Mouse (Mus musculus): ENCODE results near the gene Btbd11. TPM values are rescaled to one million over a fixed set of nuclear protein-coding genes. Genes with fewer than 3 reads are reported as not detected.

The Btbd11 gene
- polyA plus RNA-seq, 1 experiment, result 1.9 TPM

GRCm38 (mm10) chr10:85481106-85481505 is 94.5 kb downstream of the Btbd11 start:
- no peak overlapping the region for H3K27ac ChIP-seq (replicated peaks; ENCODE audit: low read depth, low read length)
- no peak overlapping the region for H3K4me3 ChIP-seq (ENCODE audit: insufficient read depth, low read depth, low read length)
- no peaks in the 10 kb centered on the region for H3K4me1 ChIP-seq (ENCODE audit: control insufficient read depth, insufficient read depth, insufficient read length, low read length)

- Histone ChIP-seq H3K4me1 (ENCODE audit: control insufficient read depth, insufficient read depth, insufficient read length, low read length) (no peaks in the 10 kb centered on the region), H3K27ac (replicated peaks; ENCODE audit: low read depth, low read length) (no peak overlapping the region), H3K4me3 (ENCODE audit: insufficient read depth, low read depth, low read length) (no peak overlapping the region)
Observed at GRCm38 (mm10) chr10:85482064-85482473, 95.5 kb downstream of the Btbd11 start.

- Histone ChIP-seq H3K27ac (replicated peaks; ENCODE audit: low read depth, low read length) (no peak overlapping the region), H3K4me1 (ENCODE audit: control insufficient read depth, insufficient read depth, insufficient read length, low read length) (no peaks in the 10 kb centered on the region), H3K4me3 (ENCODE audit: insufficient read depth, low read depth, low read length) (no peak overlapping the region)
Observed at GRCm38 (mm10) chr10:85482480-85482879, 95.9 kb downstream of the Btbd11 start.

DNA sequence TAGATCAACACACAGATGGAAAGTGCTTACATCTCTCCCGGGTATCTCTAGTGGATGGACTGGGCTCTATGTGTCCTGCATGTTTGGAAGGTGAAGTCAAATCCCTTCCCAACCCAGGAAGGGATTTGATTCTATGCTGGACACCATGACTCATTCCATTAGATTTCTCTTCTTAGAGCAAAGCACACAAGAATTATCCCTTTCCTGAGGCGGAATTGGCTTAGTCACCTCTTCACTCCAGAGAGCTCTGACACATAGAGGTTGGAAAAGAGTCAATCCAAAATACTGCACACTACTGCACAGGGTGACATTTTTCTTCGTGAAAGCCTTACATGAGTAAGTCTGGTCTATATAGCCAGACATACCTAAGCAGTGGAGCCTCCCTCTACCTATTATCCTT is 99.8 kb downstream of the Btbd11 start:
- Histone ChIP-seq H3K27ac (replicated peaks; ENCODE audit: low read depth, low read length) (no peak overlapping the region), H3K4me3 (ENCODE audit: insufficient read depth, low read depth, low read length) (no peak overlapping the region), H3K4me1 (ENCODE audit: control insufficient read depth, insufficient read depth, insufficient read length, low read length) (no peaks in the 10 kb centered on the region)

- no peak overlapping the region for H3K27ac ChIP-seq (replicated peaks; ENCODE audit: low read depth, low read length)
- no peak overlapping the region for H3K4me3 ChIP-seq (ENCODE audit: insufficient read depth, low read depth, low read length)
- no peaks in the 10 kb centered on the region for H3K4me1 ChIP-seq (ENCODE audit: control insufficient read depth, insufficient read depth, insufficient read length, low read length)
Observed at GRCm38 (mm10) chr10:85492583-85492982, 106.0 kb downstream of the Btbd11 start.

DNA sequence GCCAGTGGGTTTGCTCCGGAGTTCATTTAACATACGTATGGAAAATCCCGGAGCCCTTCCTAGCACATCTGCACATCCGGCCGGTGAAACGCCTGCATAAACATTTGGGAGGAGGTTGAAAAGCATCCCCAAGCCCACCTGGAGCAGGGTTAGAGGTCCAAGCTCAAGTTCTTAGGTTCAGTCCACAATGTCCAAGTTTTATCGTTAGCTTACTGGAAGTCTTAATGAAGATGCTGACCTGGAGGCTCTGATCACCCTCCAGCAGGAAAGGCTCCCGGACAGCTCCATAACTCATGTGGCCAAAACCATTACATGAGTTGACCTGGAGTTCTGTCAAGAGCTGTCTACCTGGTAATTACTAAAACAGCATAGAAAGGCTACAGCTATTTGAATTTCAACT is 109.7 kb downstream of the Btbd11 start:
- H3K4me1 ChIP-seq (ENCODE audit: control insufficient read depth, insufficient read depth, insufficient read length, low read length), result no peaks in the 10 kb centered on the region
- no peak overlapping the region for H3K27ac ChIP-seq (replicated peaks; ENCODE audit: low read depth, low read length)
- no peak overlapping the region for H3K4me3 ChIP-seq (ENCODE audit: insufficient read depth, low read depth, low read length)

- Histone ChIP-seq H3K4me3 (ENCODE audit: insufficient read depth, low read depth, low read length) (no peak overlapping the region), H3K4me1 (ENCODE audit: control insufficient read depth, insufficient read depth, insufficient read length, low read length) (no peaks in the 10 kb centered on the region), H3K27ac (replicated peaks; ENCODE audit: low read depth, low read length) (no peak overlapping the region)
Observed at GRCm38 (mm10) chr10:85496981-85497380, 110.4 kb downstream of the Btbd11 start.

GRCm38 (mm10) chr10:85497931-85498330 is 111.3 kb downstream of the Btbd11 start:
- no peak overlapping the region for H3K4me3 ChIP-seq (ENCODE audit: insufficient read depth, low read depth, low read length)

GRCm38 (mm10) chr10:85500573-85501155 is 114.0 kb downstream of the Btbd11 start:
- no peak overlapping the region for H3K4me3 ChIP-seq (ENCODE audit: insufficient read depth, low read depth, low read length)
- no peak overlapping the region for H3K27ac ChIP-seq (replicated peaks; ENCODE audit: low read depth, low read length)
- no peaks in the 10 kb centered on the region for H3K4me1 ChIP-seq (ENCODE audit: control insufficient read depth, insufficient read depth, insufficient read length, low read length)

More at GRCm38 (mm10) chr10:85497931-85498330, 111.3 kb downstream of the Btbd11 start:
- Histone ChIP-seq H3K27ac (replicated peaks; ENCODE audit: low read depth, low read length) (no peak overlapping the region), H3K4me1 (ENCODE audit: control insufficient read depth, insufficient read depth, insufficient read length, low read length) (no peaks in the 10 kb centered on the region)

GRCm38 (mm10) chr10:85501966-85502566 is 115.5 kb downstream of the Btbd11 start:
- Histone ChIP-seq H3K4me1 (ENCODE audit: control insufficient read depth, insufficient read depth, insufficient read length, low read length) (no peaks in the 10 kb centered on the region), H3K27ac (replicated peaks; ENCODE audit: low read depth, low read length) (no peak overlapping the region), H3K4me3 (ENCODE audit: insufficient read depth, low read depth, low read length) (no peak overlapping the region)

DNA sequence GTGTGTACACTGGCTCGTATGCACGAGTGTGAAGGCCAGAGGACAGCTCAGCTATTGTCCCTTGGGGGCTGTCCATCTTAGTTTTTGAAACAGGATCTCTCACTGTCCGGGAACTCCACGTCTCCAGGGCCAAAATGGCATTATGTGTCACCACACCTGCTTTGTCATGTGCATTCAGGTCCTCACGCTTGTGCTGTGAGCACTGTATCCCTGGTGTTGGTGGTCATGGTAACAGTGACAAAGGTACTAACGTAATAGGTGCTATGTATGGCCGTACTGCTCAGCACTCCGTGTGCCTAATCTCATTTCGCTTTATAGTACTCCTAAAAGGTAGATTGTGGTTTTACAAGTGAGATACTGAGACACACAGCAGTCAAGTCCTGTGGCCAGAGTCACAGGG is 116.0 kb downstream of the Btbd11 start:
- H3K4me3 ChIP-seq (ENCODE audit: insufficient read depth, low read depth, low read length), result no peak overlapping the region

GRCm38 (mm10) chr10:85503453-85503852 is 116.8 kb downstream of the Btbd11 start:
- Histone ChIP-seq H3K4me3 (ENCODE audit: insufficient read depth, low read depth, low read length) (no peak overlapping the region), H3K27ac (replicated peaks; ENCODE audit: low read depth, low read length) (no peak overlapping the region), H3K4me1 (ENCODE audit: control insufficient read depth, insufficient read depth, insufficient read length, low read length) (no peaks in the 10 kb centered on the region)

More for the DNA sequence above, 116.0 kb downstream of the Btbd11 start:
- H3K27ac ChIP-seq (replicated peaks; ENCODE audit: low read depth, low read length), result no peak overlapping the region
- H3K4me1 ChIP-seq (ENCODE audit: control insufficient read depth, insufficient read depth, insufficient read length, low read length), result no peaks in the 10 kb centered on the region

DNA sequence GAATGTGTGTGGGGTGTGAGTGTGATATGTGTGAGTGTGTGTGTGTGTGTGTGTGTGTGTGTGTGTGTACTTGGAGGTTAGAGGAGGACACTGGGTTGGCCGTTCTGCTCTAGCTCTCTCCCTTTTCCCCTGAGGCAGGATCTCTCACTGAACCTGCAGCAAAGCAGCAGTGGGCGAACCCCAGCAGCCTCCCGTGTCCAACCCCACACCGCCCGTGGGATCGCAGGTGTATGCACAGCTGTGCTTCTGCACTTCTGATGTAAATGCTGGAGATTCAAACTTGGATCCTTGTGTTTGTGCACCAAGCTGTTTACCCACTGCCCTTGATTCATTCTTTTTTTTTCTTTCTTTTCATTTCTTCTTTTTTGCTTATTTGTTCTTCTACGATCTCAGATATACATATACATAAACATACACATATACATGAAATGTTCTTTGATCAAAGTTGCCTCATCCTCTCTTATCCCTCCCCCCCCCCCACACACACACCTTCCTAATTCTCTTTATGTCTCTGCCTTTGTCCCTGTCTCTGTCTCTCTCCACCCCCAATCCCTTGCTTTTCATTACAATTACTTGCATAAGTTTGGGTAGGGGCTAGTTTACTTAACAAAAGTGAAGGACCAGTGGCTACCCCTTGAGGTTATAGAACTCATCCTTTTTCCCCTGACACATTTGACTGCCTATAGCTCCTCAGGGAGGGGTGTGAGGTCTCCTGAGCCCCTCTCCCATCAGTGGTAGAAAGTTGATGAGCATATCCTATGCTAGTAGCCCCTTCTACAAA is 120.8 kb downstream of the Btbd11 start:
- H3K4me1 ChIP-seq (ENCODE audit: control insufficient read depth, insufficient read depth, insufficient read length, low read length), result no peaks in the 10 kb centered on the region; the same call in 1 of the 2 replicates
- H3K27ac ChIP-seq (replicated peaks; ENCODE audit: low read depth, low read length), result no peak overlapping the region
- no peak overlapping the region for H3K4me3 ChIP-seq (ENCODE audit: insufficient read depth, low read depth, low read length)

DNA sequence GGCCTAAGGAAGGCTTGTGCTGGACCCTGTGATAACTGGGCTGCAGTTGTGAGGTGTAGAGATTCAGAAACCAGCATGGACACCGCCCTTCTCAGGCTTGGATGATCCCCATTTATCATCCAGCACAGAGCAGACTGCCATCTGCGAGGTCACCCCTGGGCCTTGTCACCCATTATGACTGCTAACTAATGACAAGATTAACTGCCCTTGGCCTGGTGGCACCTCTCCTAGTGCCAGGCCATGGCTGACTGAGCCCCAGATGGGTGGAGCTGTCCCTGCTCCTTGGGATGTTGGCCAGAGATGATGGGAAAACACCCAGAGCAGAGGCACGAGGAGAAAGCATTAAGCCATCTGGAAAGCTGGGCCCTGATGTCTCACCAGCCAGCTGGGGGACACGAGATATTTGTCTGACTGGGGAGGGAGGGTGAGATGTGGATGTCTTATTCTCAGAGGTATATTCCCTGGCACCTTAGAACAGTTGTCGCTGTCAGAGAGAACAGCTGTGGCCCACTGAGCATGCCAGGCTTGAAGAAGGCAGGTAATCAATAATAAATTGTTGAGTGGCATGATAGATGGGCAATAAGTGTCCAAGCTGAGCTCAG is 121.7 kb downstream of the Btbd11 start:
- no peaks in the 10 kb centered on the region; the same call in 1 of the 2 replicates for H3K4me1 ChIP-seq (ENCODE audit: control insufficient read depth, insufficient read depth, insufficient read length, low read length)
- H3K27ac ChIP-seq (replicated peaks; ENCODE audit: low read depth, low read length), result no peak overlapping the region
- H3K4me3 ChIP-seq (ENCODE audit: insufficient read depth, low read depth, low read length), result no peak overlapping the region

DNA sequence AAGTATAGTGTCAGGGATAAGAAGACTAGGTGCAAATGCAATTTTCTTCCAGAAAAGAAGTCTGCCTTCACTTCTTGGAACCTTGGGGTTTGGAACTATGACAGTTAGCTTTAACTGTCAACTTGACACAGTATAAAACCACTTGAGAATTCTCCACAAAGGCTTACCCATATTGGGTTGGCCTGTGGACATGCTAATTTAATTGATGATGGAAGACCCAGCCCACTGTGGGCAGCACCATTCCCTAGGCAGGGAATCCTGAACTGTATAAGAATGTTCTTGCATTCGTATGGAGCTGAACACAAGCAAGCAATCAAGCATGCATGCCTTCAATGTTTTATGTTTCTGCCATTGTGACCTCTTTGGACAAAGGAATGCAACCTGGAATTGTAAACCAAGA is 122.4 kb downstream of the Btbd11 start:
- Histone ChIP-seq H3K4me3 (ENCODE audit: insufficient read depth, low read depth, low read length) (no peak overlapping the region), H3K27ac (replicated peaks; ENCODE audit: low read depth, low read length) (no peak overlapping the region), H3K4me1 (ENCODE audit: control insufficient read depth, insufficient read depth, insufficient read length, low read length) (no peaks in the 10 kb centered on the region; the same call in 1 of the 2 replicates)

Data from brown adipose tissue, adult 24 weeks (tissue).